Mouse (Mus musculus): Measurements from ENCODE around the gene Fbln5. TPM values are rescaled to one million over a fixed set of nuclear protein-coding genes. Genes with fewer than 3 reads are reported as not detected.

Gene Fbln5
- polyA plus RNA-seq, 2 experiments: 2.2 to 3.8 TPM

GRCm38 (mm10) chr12:101718054-101718754, 100.7 kb downstream of the Fbln5 start, which contains the start of gene Tc2n:
TSS of gene Tc2n (minus strand) at chr12:101718523.
- Histone ChIP-seq H3K4me2 (ENCODE audit: low read depth) (peak within 1 kb of the TSS; percentile 85), H3K27me3 (ENCODE audit: control insufficient read depth, insufficient read depth, low read length) (peaks cover 13% of the 10 kb centered on the region), H3K4me1 (replicated peaks; ENCODE audit: control insufficient read depth in 2 of 2, insufficient read depth in 2 of 2, low read length in 1 of 2) (no peaks in the 10 kb centered on the region), H3K36me3 (replicated peaks; ENCODE audit: control insufficient read depth, insufficient read depth, low read depth) (no peaks in the 10 kb centered on the region), H3K4me3 (ENCODE audit: insufficient read depth in 1 of 2, low read depth in 2 of 2, low read length in 2 of 2) (peak within 1 kb of the TSS; percentile 31 to 57), H3K9me3 (ENCODE audit: control insufficient read depth, low read length) (no peaks in the 10 kb centered on the region), H3K27ac (no peak within 1 kb of the TSS), H3K9ac (replicated peaks) (no peak within 1 kb of the TSS)
- peak; percentile 95 for ATAC-seq (ENCODE audit: insufficient read depth)
- DNase-seq (ENCODE audit: low read depth in 3 of 3, low spot score in 3 of 3): peak in 2 of 3 experiments; percentile 11 to 44
- under 1% methylated on average over 75 of the region's 75 CpGs for WGBS (ENCODE audit: insufficient replicate concordance)
- TF ChIP-seq EP300 (IDR thresholded peaks at IDR 0.05; ENCODE audit: low read depth) (no peak), CTCF (IDR thresholded peaks at IDR 0.05; ENCODE audit: low read depth) (no peak)

- Histone ChIP-seq H3K4me2 (ENCODE audit: low read depth) (no peak overlapping the region), H3K27ac (no peak overlapping the region), H3K9me3 (ENCODE audit: control insufficient read depth, low read length) (no peaks in the 10 kb centered on the region), H3K4me3 (ENCODE audit: insufficient read depth in 1 of 2, low read depth in 2 of 2, low read length in 2 of 2) (no peak overlapping the region), H3K4me1 (replicated peaks; ENCODE audit: control insufficient read depth in 2 of 2, insufficient read depth in 2 of 2, low read length in 1 of 2) (no peaks in the 10 kb centered on the region), H3K36me3 (replicated peaks; ENCODE audit: control insufficient read depth, insufficient read depth, low read depth) (no peaks in the 10 kb centered on the region), H3K9ac (replicated peaks) (no peak overlapping the region), H3K27me3 (ENCODE audit: control insufficient read depth, insufficient read depth, low read length) (no peaks in the 10 kb centered on the region)
- 45% methylated on average over 3 of the region's 3 CpGs for WGBS (ENCODE audit: insufficient replicate concordance)
- no peak for DNase-seq (ENCODE audit: low read depth in 3 of 3, low spot score in 3 of 3)
- no peak for ATAC-seq (ENCODE audit: insufficient read depth)
- no peak for TF ChIP-seq EP300 (IDR thresholded peaks at IDR 0.05; ENCODE audit: low read depth)
- TF ChIP-seq CTCF (IDR thresholded peaks at IDR 0.05; ENCODE audit: low read depth): no peak
Observed at GRCm38 (mm10) chr12:101699176-101699575, 119.7 kb downstream of the Fbln5 start.

Other genes starting within 250 kb of the Fbln5 start
- gene Tc2n, start 100.5 kb downstream of the Fbln5 start, polyA plus RNA-seq (2012; rRNA removed): 0.02 and 0.03 TPM in 2 replicates
- 0.04 TPM in 1 of 2 replicates, not detected in the other for gene Tc2n, start 100.5 kb downstream of the Fbln5 start, polyA plus RNA-seq (2014; fragmentation: Nextera tagmentation; extraction: Ambion mirVana)
- gene Trip11, start 94.2 kb upstream of the Fbln5 start, polyA plus RNA-seq (2012; rRNA removed): 1.4 and 2.2 TPM in 2 replicates
- 5.2 and 6.1 TPM in 2 replicates for gene Trip11, start 94.2 kb upstream of the Fbln5 start, polyA plus RNA-seq (2014; fragmentation: Nextera tagmentation; extraction: Ambion mirVana)
- gene Atxn3, start 139.2 kb upstream of the Fbln5 start, polyA plus RNA-seq (2012; rRNA removed): 3.8 and 5.5 TPM in 2 replicates
- 9.9 and 11.1 TPM in 2 replicates for gene Atxn3, start 139.2 kb upstream of the Fbln5 start, polyA plus RNA-seq (2014; fragmentation: Nextera tagmentation; extraction: Ambion mirVana)
- 6.3 and 10.1 TPM in 2 replicates for gene Cpsf2, start 156.9 kb upstream of the Fbln5 start, polyA plus RNA-seq (2012; rRNA removed)
- 21.1 and 23.2 TPM in 2 replicates for gene Cpsf2, start 156.9 kb upstream of the Fbln5 start, polyA plus RNA-seq (2014; fragmentation: Nextera tagmentation; extraction: Ambion mirVana)

All from liver, embryonic 14.5 days (tissue).